In genomic region chr16:34573856-34574491, GRCm38 (mm10) we compare ENCODE assay signal across 8 mouse cellular contexts. TPM values are rescaled to one million over a fixed set of nuclear protein-coding genes. Genes with fewer than 3 reads are reported as not detected.
DNase-seq lines count a peak whose midpoint lies in the region; ATAC-seq and TF ChIP-seq lines count a peak whose summit lies in the region.

No protein-coding gene starts in this region.

- H3K4me1 ChIP-seq in forebrain, embryonic 14.5 days (ENCODE audit: control insufficient read depth, insufficient read depth, low read length), result peaks cover 25% of the 10 kb centered on the region
- H3K4me1 ChIP-seq in intestine, embryonic 16.5 days (ENCODE audit: control insufficient read depth, insufficient read depth, low read length), result 0 out of 2 replicates have a peak, but pooled peaks cover 8% of the 10 kb centered on the region
- peaks cover 14% of the 10 kb centered on the region; the same call in 1 of the 2 replicates for H3K4me1 ChIP-seq in midbrain, postnatal 0 days (ENCODE audit: insufficient read depth, low read length)

- H3K9me3 ChIP-seq in forebrain, embryonic 14.5 days (replicated peaks; ENCODE audit: control insufficient read depth, low read length), result no peaks in the 10 kb centered on the region
- no peaks in the 10 kb centered on the region for H3K9me3 ChIP-seq in intestine, embryonic 16.5 days (ENCODE audit: control insufficient read depth, low read length)
- H3K9me3 ChIP-seq in midbrain, postnatal 0 days (ENCODE audit: low read length), result no peaks in the 10 kb centered on the region

- peak; percentile 80 for ATAC-seq in forebrain, embryonic 14.5 days
- ATAC-seq in intestine, embryonic 16.5 days, result peak; percentile 79
- peak; percentile 75 for ATAC-seq in midbrain, postnatal 0 days (ENCODE audit: low FRiP score)

- peak overlapping the region; percentile 99 for H3K9ac ChIP-seq in forebrain, embryonic 14.5 days (ENCODE audit: low read length)
- peak overlapping the region; percentile 91 for H3K9ac ChIP-seq in intestine, embryonic 16.5 days (ENCODE audit: low read depth, low read length)
- peak overlapping the region; percentile 99 for H3K9ac ChIP-seq in midbrain, postnatal 0 days (replicated peaks; ENCODE audit: low read length, poor library complexity, severe bottlenecking)

- peak overlapping the region; percentile 99 for H3K27ac ChIP-seq in forebrain, embryonic 14.5 days (ENCODE audit: low read depth, low read length)
- peak overlapping the region; percentile 82 for H3K27ac ChIP-seq in intestine, embryonic 16.5 days (ENCODE audit: low read length)
- peak overlapping the region; percentile 98 for H3K27ac ChIP-seq in midbrain, postnatal 0 days (ENCODE audit: low read depth, low read length)

- TF ChIP-seq CTCF in midbrain, postnatal 0 days (IDR thresholded peaks at IDR 0.05), result no peak

- DNase-seq in cerebellum, adult 11 months, result peak; percentile 25
- no peak for DNase-seq in cerebellum, adult 8-10 months
- DNase-seq in retina, embryonic 14.5 days (ENCODE audit: low spot score), result peak; percentile 53
- no peak for DNase-seq in retina, postnatal 1 day
- peak; percentile 62 for DNase-seq in forebrain, embryonic 14.5 days (ENCODE audit: low spot score)
- DNase-seq in midbrain, postnatal 0 days (ENCODE audit: low spot score), result peak; percentile 60
- DNase-seq in frontal cortex, postnatal 10 days (ENCODE audit: low spot score in 2 of 2), result no peak

- H3K4me3 ChIP-seq in forebrain, embryonic 14.5 days (ENCODE audit: low read depth, low read length), result peak overlapping the region; percentile 92
- H3K4me3 ChIP-seq in intestine, embryonic 16.5 days (ENCODE audit: low read length), result peak overlapping the region; percentile 87
- peak overlapping the region; percentile 97 for H3K4me3 ChIP-seq in midbrain, postnatal 0 days (ENCODE audit: low read depth, low read length)

- under 1% methylated on average over 41 of the region's 42 CpGs for WGBS in forebrain, embryonic 14.5 days
- WGBS in intestine, embryonic 16.5 days, result 2% methylated on average over 38 of the region's 42 CpGs
- WGBS in midbrain, postnatal 0 days, result under 1% methylated on average over 27 of the region's 42 CpGs

- no peaks in the 10 kb centered on the region for H3K36me3 ChIP-seq in forebrain, embryonic 14.5 days (ENCODE audit: control insufficient read depth, insufficient read depth, low read length)
- H3K36me3 ChIP-seq in intestine, embryonic 16.5 days (ENCODE audit: control insufficient read depth, insufficient read depth, low read length), result no peaks in the 10 kb centered on the region
- H3K36me3 ChIP-seq in midbrain, postnatal 0 days (ENCODE audit: insufficient read depth, low read length), result no peaks in the 10 kb centered on the region

- no peaks in the 10 kb centered on the region for H3K27me3 ChIP-seq in forebrain, embryonic 14.5 days (replicated peaks; ENCODE audit: control insufficient read depth, insufficient read depth, low read length)
- H3K27me3 ChIP-seq in intestine, embryonic 16.5 days (replicated peaks; ENCODE audit: control insufficient read depth, insufficient read depth, low read length), result no peaks in the 10 kb centered on the region
- H3K27me3 ChIP-seq in midbrain, postnatal 0 days (ENCODE audit: insufficient read depth, low read length), result no peaks in the 10 kb centered on the region

- H3K4me2 ChIP-seq in forebrain, embryonic 14.5 days (ENCODE audit: low read length), result peak overlapping the region; percentile 95
- peak overlapping the region; percentile 95 for H3K4me2 ChIP-seq in intestine, embryonic 16.5 days (ENCODE audit: low read depth, low read length)
- H3K4me2 ChIP-seq in midbrain, postnatal 0 days (ENCODE audit: low read depth, low read length, poor library complexity, severe bottlenecking), result peak overlapping the region; percentile 82

RNA-seq across cellular contexts. Expression of gene Kalrn, which starts 0.6 kb away (rescaled TPM):
- polyA plus RNA-seq in forebrain, embryonic 14.5 days (2014; fragmentation: Nextera tagmentation; extraction: Ambion mirVana), result 19.7 and 26.2 TPM in 2 replicates
- 10.4 and 11.1 TPM in 2 replicates for polyA plus RNA-seq in intestine, embryonic 16.5 days (2015; fragmentation: Nextera tagmentation; extraction: Ambion mirVana)
- 128 and 156 TPM in 2 replicates for total RNA-seq in midbrain, postnatal 0 days (2014; rRNA removed)
- 18.2 and 23.6 TPM in 2 replicates for polyA plus RNA-seq in midbrain, postnatal 0 days (2015; fragmentation: Nextera tagmentation; extraction: Ambion mirVana)

Comparison
In these comparisons a context has a peak if more than half of its experiments do, and no peak if none do; other contexts are left out.
1. DNase-seq: peak in cerebellum, adult 11 months (single experiment), retina, embryonic 14.5 days (single experiment), forebrain, embryonic 14.5 days (single experiment) and midbrain, postnatal 0 days (single experiment); none in cerebellum, adult 8-10 months (single experiment), retina, postnatal 1 day (single experiment) and frontal cortex, postnatal 10 days (0 of 2).
2. Peak in every context shown above with its lines, with median percentiles within 50 percentile points of each other: ATAC-seq, H3K27ac ChIP-seq, H3K4me2 ChIP-seq, H3K4me3 ChIP-seq and H3K9ac ChIP-seq.